Mouse (Mus musculus) embryonic fibroblast, embryonic 13.5 days (primary cell): ENCODE results near the gene Smc3. TPM values are rescaled to one million over a fixed set of nuclear protein-coding genes. Genes with fewer than 3 reads are reported as not detected.
"Not testable (repeated sequence)": the region's sequence is repeated elsewhere in the genome, so short reads cannot be mapped to it uniquely, and the experiment has no call there.

Source experiments
- H3K27ac ChIP-seq: 2 replicates; pipeline ENCODE4 v1.5.1; 2012; ENCODE audit warnings: low read length, control low read depth, inconsistent platforms; ENCODE audit not compliant: insufficient read depth
- H3K4me1 ChIP-seq: 2 replicates; pipeline ENCODE4 v1.6.1; 2011; ENCODE audit warnings: low read length; ENCODE audit not compliant: control insufficient read depth, insufficient read depth
- H3K4me3 ChIP-seq: 2 replicates; pipeline ENCODE4 v1.5.1; 2011; ENCODE audit warnings: mild to moderate bottlenecking, control low read depth, low read length; ENCODE audit not compliant: insufficient read depth
- CTCF ChIP-seq: IDR thresholded peaks from 2 replicates; pipeline ENCODE4 v1.5.1; 2011; ENCODE audit warnings: mild to moderate bottlenecking, control low read depth, low read length, moderate library complexity, borderline replicate concordance; ENCODE audit not compliant: insufficient read depth
- POLR2A ChIP-seq: IDR thresholded peaks from 2 replicates; pipeline ENCODE4 v1.6.1; 2011; ENCODE audit warnings: low read depth, mild to moderate bottlenecking, control low read depth, low read length, moderate library complexity
- polyA plus RNA-seq: library from polyadenylated mRNA; stranded (reverse); fragments of >200 nt; gene quantifications from 2 replicates; pipeline ENCODE4 v1.2.4, GENCODE M21; 2011; ENCODE audit warnings: low read depth; ENCODE audit not compliant: missing spikeins, insufficient read length

Gene Smc3
- polyA plus RNA-seq, 1 experiment = 67.8 TPM

DNA sequence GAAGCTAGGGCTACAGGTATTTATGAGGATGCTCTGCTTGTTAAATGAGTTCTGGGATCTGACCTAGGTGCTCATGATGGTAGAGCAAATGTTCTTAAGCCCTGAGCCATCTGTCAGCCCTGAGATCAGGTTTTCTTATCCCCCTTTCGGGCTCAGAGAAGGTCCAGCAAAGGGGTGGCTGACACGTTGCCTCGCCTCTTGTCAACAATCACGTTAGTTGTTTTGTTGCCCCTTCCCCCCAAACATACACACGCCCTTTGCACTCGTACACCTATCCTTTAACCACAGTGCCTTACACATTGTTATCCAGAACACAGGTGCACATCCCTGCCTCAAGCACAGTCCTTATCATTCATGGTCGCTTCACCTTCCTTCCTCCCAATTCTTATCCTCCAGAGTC lies 50.7 kb downstream of the Smc3 start:
- H3K4me3 ChIP-seq = no peak overlapping the region
- TF ChIP-seq POLR2A (no peak), CTCF (no peak)
- H3K27ac ChIP-seq = no peak overlapping the region
- H3K4me1 ChIP-seq = peaks cover 9% of the 10 kb centered on the region

DNA sequence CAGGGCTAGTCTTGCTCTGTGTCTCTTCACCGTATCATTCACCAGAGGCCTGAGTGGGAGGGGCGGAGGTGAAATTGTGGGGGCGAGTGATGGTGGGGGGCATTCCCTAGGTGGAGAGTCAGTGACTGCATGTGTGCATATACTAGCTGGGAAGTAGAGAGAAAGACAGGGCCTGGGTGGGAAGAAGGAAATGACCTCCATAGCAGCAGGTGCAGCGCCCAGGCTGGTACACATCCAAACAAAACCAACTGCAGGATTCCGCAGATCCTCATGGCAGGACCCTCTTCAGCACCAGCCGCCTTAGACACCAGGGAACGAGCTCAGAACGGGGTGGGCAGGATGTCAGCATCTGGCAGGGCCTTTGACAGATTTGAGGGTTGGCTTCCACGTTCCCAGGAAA lies 52.1 kb downstream of the Smc3 start:
- no peak overlapping the region for H3K27ac ChIP-seq
- H3K4me1 ChIP-seq = peaks cover 9% of the 10 kb centered on the region
- TF ChIP-seq POLR2A (no peak), CTCF (no peak)
- H3K4me3 ChIP-seq = no peak overlapping the region

DNA sequence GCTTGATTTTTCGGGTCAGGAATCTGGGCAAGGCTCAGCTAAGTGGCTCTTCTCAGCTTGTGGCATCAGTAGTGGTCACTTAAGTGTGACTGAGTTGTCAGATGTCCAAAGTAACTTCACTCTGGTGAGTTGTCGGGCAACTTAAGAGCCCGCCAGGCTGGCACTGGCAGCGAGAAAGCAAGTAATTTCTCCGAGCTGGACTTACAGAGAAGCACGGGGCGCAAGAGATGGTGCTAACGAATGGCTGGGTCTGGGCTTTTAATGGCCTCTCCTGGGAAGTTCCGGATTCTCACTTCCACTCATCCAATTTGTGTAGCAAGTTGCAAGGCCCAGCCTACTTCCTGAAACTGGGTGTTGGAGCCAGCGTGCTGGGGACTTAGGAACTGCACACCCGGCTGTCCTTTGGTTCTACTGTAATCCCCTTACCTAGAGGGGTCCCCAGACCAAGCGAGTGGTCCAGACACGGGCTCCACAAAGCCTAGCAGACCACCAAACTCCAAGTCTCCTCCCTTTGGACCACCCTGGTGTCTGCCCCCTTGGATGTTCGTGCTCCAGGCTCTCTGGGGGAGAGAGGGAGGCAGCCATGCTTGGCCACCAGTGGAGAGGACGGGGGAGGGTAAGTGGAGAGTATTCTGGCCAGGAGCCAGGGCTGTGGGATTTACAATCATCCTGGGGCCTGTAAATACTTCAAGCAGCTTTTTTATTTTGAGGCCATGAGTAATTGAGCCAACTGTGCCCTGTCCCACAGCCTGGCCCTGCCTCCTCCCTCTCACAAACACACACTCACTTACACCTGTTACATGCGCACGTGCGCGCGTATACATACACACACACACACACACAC lies 53.6 kb downstream of the Smc3 start:
- no peak overlapping the region for H3K4me3 ChIP-seq
- no peak for TF ChIP-seq POLR2A
- no peak for TF ChIP-seq CTCF
- H3K4me1 ChIP-seq = peaks cover 8% of the 10 kb centered on the region
- no peak overlapping the region for H3K27ac ChIP-seq

DNA sequence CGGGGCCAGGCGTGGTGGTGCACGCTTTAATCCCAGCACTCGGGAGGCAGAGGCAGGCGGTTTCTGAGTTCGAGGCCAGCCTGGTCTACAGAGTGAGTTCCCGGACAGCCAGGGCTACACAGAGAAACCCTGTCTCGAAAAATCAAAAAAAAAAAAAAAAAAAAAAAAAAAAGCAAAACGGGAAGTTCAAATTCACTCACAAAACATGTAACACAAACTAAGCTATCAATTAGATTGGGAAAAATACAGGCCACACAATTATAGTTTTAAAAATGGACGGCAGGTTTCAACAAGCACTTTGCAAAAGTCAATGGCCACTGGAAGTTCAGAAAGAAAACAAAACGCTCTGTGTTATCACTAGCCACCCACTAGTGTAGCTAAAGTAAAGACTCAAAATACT lies 56.2 kb downstream of the Smc3 start:
- not testable (repeated sequence) for H3K4me1 ChIP-seq, H3K4me3 ChIP-seq, H3K27ac ChIP-seq

- Histone ChIP-seq H3K27ac (no peak overlapping the region), H3K4me1 (no peaks in the 10 kb centered on the region), H3K4me3 (no peak overlapping the region)
- TF ChIP-seq CTCF = no peak
- no peak for TF ChIP-seq POLR2A
Observed at GRCm38 (mm10) chr19:53657437-53657836, 57.2 kb downstream of the Smc3 start.

DNA sequence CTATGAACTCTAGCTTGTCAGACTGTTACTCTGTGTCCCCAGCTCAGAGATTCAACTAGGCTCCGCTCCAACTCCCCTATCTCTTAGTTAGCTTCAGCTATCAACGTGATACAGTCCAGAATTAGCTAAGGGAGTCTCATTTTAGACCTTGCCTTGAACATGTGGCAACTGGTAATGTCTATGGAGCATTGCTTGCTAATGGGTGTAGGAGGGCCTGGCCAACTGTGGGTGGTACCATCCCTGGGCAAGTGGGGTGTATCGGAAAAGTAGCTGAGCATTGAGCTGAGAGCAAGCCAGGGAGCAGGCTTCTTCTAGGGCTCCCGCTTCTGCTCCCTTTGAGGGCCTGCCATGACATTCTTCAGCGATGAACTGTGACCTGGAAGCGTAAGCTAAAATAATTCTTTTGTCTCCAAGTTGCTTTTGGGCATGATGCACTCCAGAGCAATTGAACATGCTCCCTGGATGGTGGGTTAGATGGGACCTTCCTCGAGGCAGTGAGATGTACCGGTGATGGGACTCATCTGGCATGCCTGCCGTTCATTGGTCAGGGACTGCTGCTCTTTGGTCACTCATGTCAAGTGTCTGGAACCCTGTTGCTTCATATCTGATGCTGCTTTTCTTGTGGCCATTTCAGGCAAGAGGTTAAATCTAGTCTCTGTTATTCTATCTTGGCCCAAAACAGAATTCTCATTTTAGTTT lies 60.7 kb downstream of the Smc3 start:
- TF ChIP-seq CTCF (no peak), POLR2A (no peak)
- H3K27ac ChIP-seq = no peak overlapping the region
- no peaks in the 10 kb centered on the region for H3K4me1 ChIP-seq
- no peak overlapping the region for H3K4me3 ChIP-seq

- no peak overlapping the region for H3K27ac ChIP-seq
- TF ChIP-seq CTCF (no peak), POLR2A (no peak)
- H3K4me3 ChIP-seq = no peak overlapping the region
- H3K4me1 ChIP-seq = no peaks in the 10 kb centered on the region
Observed at GRCm38 (mm10) chr19:53661938-53662722, 61.9 kb downstream of the Smc3 start.

GRCm38 (mm10) chr19:53664831-53665230 lies 64.6 kb downstream of the Smc3 start:
- H3K27ac ChIP-seq = no peak overlapping the region
- no peak overlapping the region for H3K4me3 ChIP-seq
- H3K4me1 ChIP-seq = no peaks in the 10 kb centered on the region
- no peak for TF ChIP-seq CTCF
- no peak for TF ChIP-seq POLR2A

- no peak overlapping the region for H3K27ac ChIP-seq
Observed at GRCm38 (mm10) chr19:53665391-53665790, 65.2 kb downstream of the Smc3 start.

GRCm38 (mm10) chr19:53666708-53667107 lies 66.5 kb downstream of the Smc3 start:
- no peak for TF ChIP-seq CTCF
- Histone ChIP-seq H3K27ac (no peak overlapping the region), H3K4me3 (no peak overlapping the region), H3K4me1 (no peaks in the 10 kb centered on the region)

More at GRCm38 (mm10) chr19:53665391-53665790, 65.2 kb downstream of the Smc3 start:
- Histone ChIP-seq H3K4me3 (no peak overlapping the region), H3K4me1 (no peaks in the 10 kb centered on the region)
- no peak for TF ChIP-seq CTCF
- TF ChIP-seq POLR2A = no peak
